ENCODE assay signal across 8 mouse cellular contexts in genomic region chr9:45117741-45118431, GRCm38 (mm10). TPM values are rescaled to one million over a fixed set of nuclear protein-coding genes. Genes with fewer than 3 reads are reported as not detected.
DNase-seq lines count a peak whose midpoint lies in the region; ATAC-seq and TF ChIP-seq lines count a peak whose summit lies in the region.

Gene Scn2b (plus strand): TSS chr9:45117782.

- peak within 1 kb of the TSS; percentile 54 for H3K4me3 ChIP-seq in lung, embryonic 15.5 days
- H3K4me3 ChIP-seq in lung, adult 2 months (replicated peaks; ENCODE audit: extremely low read depth, low read depth, low read length): no peak within 1 kb of the TSS
- peak within 1 kb of the TSS; percentile 62 for H3K4me3 ChIP-seq in forebrain, embryonic 15.5 days
- H3K4me3 ChIP-seq in limb, embryonic 12.5 days (replicated peaks): peak within 1 kb of the TSS; percentile 68
- peak within 1 kb of the TSS; percentile 67 for H3K4me3 ChIP-seq in stomach, embryonic 14.5 days (ENCODE audit: low read depth, low read length)

- TF ChIP-seq CTCF in lung, adult 2 months (IDR thresholded peaks at IDR 0.05; ENCODE audit: insufficient read depth, low read length): no peak

- DNase-seq in cerebellum, adult 11-12 months: peak; percentile 63
- DNase-seq in cerebellum, adult 11 months: no peak
- DNase-seq in lung, adult 2 months: no peak
- DNase-seq in urinary bladder, postnatal 36 days (ENCODE audit: low spot score in 2 of 2): no peak

- H3K4me1 ChIP-seq in lung, embryonic 15.5 days: peaks cover 16% of the 10 kb centered on the region
- no peaks in the 10 kb centered on the region for H3K4me1 ChIP-seq in lung, adult 2 months (ENCODE audit: control insufficient read depth, insufficient read depth, low read length)
- H3K4me1 ChIP-seq in forebrain, embryonic 15.5 days: peaks cover 40% of the 10 kb centered on the region
- H3K4me1 ChIP-seq in limb, embryonic 12.5 days (replicated peaks): peaks cover 44% of the 10 kb centered on the region
- H3K4me1 ChIP-seq in stomach, embryonic 14.5 days (ENCODE audit: control insufficient read depth, insufficient read depth, low read length): peaks cover 16% of the 10 kb centered on the region; the same call in 1 of the 2 replicates

- TF ChIP-seq POLR2A in lung, adult 2 months (IDR thresholded peaks at IDR 0.05; ENCODE audit: borderline replicate concordance, extremely low read depth, low read depth, low read length): no peak

- H3K36me3 ChIP-seq in lung, embryonic 15.5 days: no peaks in the 10 kb centered on the region
- no peaks in the 10 kb centered on the region for H3K36me3 ChIP-seq in forebrain, embryonic 15.5 days
- no peaks in the 10 kb centered on the region for H3K36me3 ChIP-seq in limb, embryonic 12.5 days
- no peaks in the 10 kb centered on the region for H3K36me3 ChIP-seq in stomach, embryonic 14.5 days (ENCODE audit: control insufficient read depth, insufficient read depth, low read length)

- peak within 1 kb of the TSS; percentile 47; the same call in 1 of the 2 replicates for H3K27ac ChIP-seq in lung, embryonic 15.5 days
- peak within 1 kb of the TSS; percentile 79 for H3K27ac ChIP-seq in forebrain, embryonic 15.5 days (replicated peaks)
- H3K27ac ChIP-seq in limb, embryonic 12.5 days: peak within 1 kb of the TSS; percentile 94
- peak within 1 kb of the TSS; percentile 89 for H3K27ac ChIP-seq in stomach, embryonic 14.5 days (ENCODE audit: low read length)

- H3K9ac ChIP-seq in lung, embryonic 15.5 days: peak within 1 kb of the TSS; percentile 43
- H3K9ac ChIP-seq in forebrain, embryonic 15.5 days (replicated peaks): peak within 1 kb of the TSS; percentile 76
- peak within 1 kb of the TSS; percentile 77 for H3K9ac ChIP-seq in limb, embryonic 12.5 days (replicated peaks)
- peak within 1 kb of the TSS; percentile 58 for H3K9ac ChIP-seq in stomach, embryonic 14.5 days (replicated peaks; ENCODE audit: low read depth, low read length)

- no peaks in the 10 kb centered on the region for H3K9me3 ChIP-seq in lung, embryonic 15.5 days
- no peaks in the 10 kb centered on the region for H3K9me3 ChIP-seq in forebrain, embryonic 15.5 days
- no peaks in the 10 kb centered on the region for H3K9me3 ChIP-seq in limb, embryonic 12.5 days
- H3K9me3 ChIP-seq in stomach, embryonic 14.5 days (ENCODE audit: control insufficient read depth, low read depth, low read length): no peaks in the 10 kb centered on the region

- H3K27me3 ChIP-seq in lung, embryonic 15.5 days: no peaks in the 10 kb centered on the region; the same call in 1 of the 2 replicates
- 0 out of 2 replicates have a peak, but pooled peaks cover 3% of the 10 kb centered on the region for H3K27me3 ChIP-seq in forebrain, embryonic 15.5 days
- H3K27me3 ChIP-seq in limb, embryonic 12.5 days: no peaks in the 10 kb centered on the region; the same call in 1 of the 2 replicates
- H3K27me3 ChIP-seq in stomach, embryonic 14.5 days (ENCODE audit: control insufficient read depth, insufficient read depth, low read length): no peaks in the 10 kb centered on the region

- H3K4me2 ChIP-seq in lung, embryonic 15.5 days: peak within 1 kb of the TSS; percentile 67
- peak within 1 kb of the TSS; percentile 50 for H3K4me2 ChIP-seq in forebrain, embryonic 15.5 days (replicated peaks)
- H3K4me2 ChIP-seq in limb, embryonic 12.5 days: peak within 1 kb of the TSS; percentile 84
- peak within 1 kb of the TSS; percentile 78 for H3K4me2 ChIP-seq in stomach, embryonic 14.5 days (replicated peaks; ENCODE audit: low read depth, low read length)

- WGBS in lung, embryonic 15.5 days: under 1% methylated on average over 13 of the region's 13 CpGs
- 7% methylated on average over 13 of the region's 13 CpGs for WGBS in lung, adult 2 months
- WGBS in forebrain, embryonic 15.5 days: 1% methylated on average over 13 of the region's 13 CpGs
- WGBS in limb, embryonic 12.5 days: under 1% methylated on average over 13 of the region's 13 CpGs
- WGBS in stomach, embryonic 14.5 days: 2% methylated on average over 13 of the region's 13 CpGs

- ATAC-seq in lung, embryonic 15.5 days (ENCODE audit: borderline replicate concordance, extremely low read depth, low FRiP score, low TSS enrichment): no peak; the same call in 1 of the 2 replicates
- 0 out of 2 replicates have a peak, but pooled peaks have one; percentile 54 for ATAC-seq in forebrain, embryonic 15.5 days (replicated peaks)
- 0 out of 2 replicates have a peak, but pooled peaks have one; percentile 53 for ATAC-seq in limb, embryonic 12.5 days (ENCODE audit: insufficient number of reproducible peaks, insufficient read depth, low FRiP score, low TSS enrichment, low read depth)
- ATAC-seq in stomach, embryonic 14.5 days (ENCODE audit: insufficient number of reproducible peaks, insufficient read depth, low FRiP score, low read depth): peak; percentile 63; the same call in 1 of the 2 replicates

RNA-seq across cellular contexts. Expression of gene Scn2b, which starts in this region (rescaled TPM):
- 4.0 and 4.2 TPM in 2 replicates for polyA plus RNA-seq in lung, embryonic 15.5 days (2015; fragmentation: Nextera tagmentation; extraction: Ambion mirVana)
- polyA plus RNA-seq in lung, adult 2 months (2012; rRNA removed): 0.38 and 0.39 TPM in 2 replicates
- 5.3 and 5.7 TPM in 2 replicates for polyA plus RNA-seq in forebrain, embryonic 15.5 days (2015; fragmentation: Nextera tagmentation; extraction: Ambion mirVana)
- polyA plus RNA-seq in limb, embryonic 12.5 days (2016; fragmentation: Nextera tagmentation; extraction: Ambion mirVana): 6.4 and 6.9 TPM in 2 replicates
- polyA plus RNA-seq in stomach, embryonic 14.5 days (2014; fragmentation: Nextera tagmentation; extraction: Ambion mirVana): 3.6 and 5.5 TPM in 2 replicates
